Mouse (Mus musculus) CH12.LX (cell line): ENCODE measurements at regions not wholly inside any gene's neighbourhood (a gene's known extent, or its start where the extent isn't known, plus 50 kb on each side); places are given as distances from the start of the nearest gene placed in this dataset.

Source experiments
- CTCF ChIP-seq, 2 experiments: IDR thresholded peaks in 1 of 2; conservative IDR thresholded peaks in 1 of 2; 2 replicates each; pipeline ENCODE4 v1.5.1; 2011 to 2012; ENCODE audit warnings: low read depth in 2 of 2, low read length in 2 of 2, improper control_type of control experiment in 1 of 2, inconsistent platforms in 1 of 2, mild to moderate bottlenecking in 1 of 2, moderate library complexity in 1 of 2
- E2F4 ChIP-seq: IDR thresholded peaks from 2 replicates; pipeline ENCODE4 v1.6.1; 2011; ENCODE audit warnings: low read depth, low read length, improper control_type of control experiment; ENCODE audit not compliant: insufficient replicate concordance
- KAT2A ChIP-seq: IDR thresholded peaks from 2 replicates; pipeline ENCODE4 v1.6.1; 2012; ENCODE audit warnings: low read length, improper control_type of control experiment, inconsistent platforms; ENCODE audit not compliant: insufficient replicate concordance
- POLR2A ChIP-seq: IDR thresholded peaks from 2 replicates; pipeline ENCODE4 v1.6.1; 2011; ENCODE audit warnings: low read depth, mild to moderate bottlenecking, improper control_type of control experiment, low read length
- RCOR1 ChIP-seq: conservative IDR thresholded peaks from 2 replicates; pipeline ENCODE4 v1.6.1; 2012; ENCODE audit warnings: low read depth, mild to moderate bottlenecking, inconsistent platforms, low read length, improper control_type of control experiment

GRCm38 (mm10) chr12:117430886-117431285 is 85.4 kb upstream of the Rapgef5 start:
- TF ChIP-seq POLR2A (no peak), E2F4 (no peak), CTCF (conservative IDR thresholded peaks at IDR 0.05 in 1 of 2, IDR thresholded peaks at IDR 0.05 in 1 of 2; ENCODE audit: low read depth in 2 of 2, low read length in 2 of 2) (no peak), KAT2A (no peak), RCOR1 (no peak)
